Mouse (Mus musculus) skeletal muscle tissue, adult 2 months (tissue): ENCODE measurements around the gene Trio.

ENCODE experiments used
- DNase-seq: peaks from one replicate; pipeline ENCODE4 v3.0.0-alpha.2; 2012; ENCODE audit warnings: low read depth, low spot score

Gene Trio

DNA sequence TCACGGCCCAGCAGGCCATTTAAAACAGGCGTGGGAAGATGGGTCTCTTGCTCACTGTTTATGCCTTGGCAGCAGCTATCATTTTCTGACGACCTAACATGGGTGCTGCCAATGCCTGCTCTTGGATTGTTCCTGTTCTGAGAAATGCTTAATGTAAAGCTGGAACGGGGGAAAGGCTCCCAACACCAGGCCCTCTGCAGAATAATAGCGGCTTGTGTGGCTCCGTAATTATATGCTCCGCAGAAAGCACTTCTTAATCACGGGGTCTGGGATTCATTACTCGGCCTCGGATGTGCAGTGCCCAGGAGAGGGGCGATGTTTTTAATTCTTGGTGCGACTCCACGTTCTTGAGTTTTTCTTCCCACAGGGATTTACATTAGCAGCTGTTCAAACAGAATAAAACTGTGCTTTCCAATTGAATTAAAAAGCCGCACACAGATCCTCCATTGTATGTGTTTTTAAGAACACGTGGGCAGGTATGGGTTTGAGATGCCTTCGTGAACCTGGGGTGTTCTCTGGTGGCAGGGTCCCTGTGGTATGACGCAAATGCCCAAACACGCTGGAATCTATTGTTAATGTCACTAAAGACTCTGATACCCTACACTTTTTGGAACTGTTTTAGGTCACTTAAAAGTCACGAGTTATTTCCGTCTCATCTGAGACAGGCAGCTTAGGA lies 228.0 kb downstream of the Trio start:
- no peak for DNase-seq

DNA sequence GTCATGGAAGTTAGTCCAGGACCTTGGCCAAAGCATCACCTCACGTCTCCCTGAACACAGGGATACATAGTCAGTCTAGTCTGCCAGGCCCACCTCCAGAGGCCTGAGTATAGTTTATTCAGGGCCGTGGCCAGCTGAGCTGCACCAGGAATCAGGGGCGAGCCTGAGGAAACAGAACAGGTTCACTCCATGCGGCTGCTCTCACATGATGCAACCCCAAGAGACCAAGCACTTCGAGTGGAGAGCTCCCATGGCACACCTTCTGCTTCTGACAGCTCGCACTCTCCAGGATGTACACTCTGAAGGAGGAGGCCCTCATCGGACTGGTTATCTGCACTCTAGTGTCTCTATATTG lies 228.8 kb downstream of the Trio start:
- DNase-seq = no peak

DNA sequence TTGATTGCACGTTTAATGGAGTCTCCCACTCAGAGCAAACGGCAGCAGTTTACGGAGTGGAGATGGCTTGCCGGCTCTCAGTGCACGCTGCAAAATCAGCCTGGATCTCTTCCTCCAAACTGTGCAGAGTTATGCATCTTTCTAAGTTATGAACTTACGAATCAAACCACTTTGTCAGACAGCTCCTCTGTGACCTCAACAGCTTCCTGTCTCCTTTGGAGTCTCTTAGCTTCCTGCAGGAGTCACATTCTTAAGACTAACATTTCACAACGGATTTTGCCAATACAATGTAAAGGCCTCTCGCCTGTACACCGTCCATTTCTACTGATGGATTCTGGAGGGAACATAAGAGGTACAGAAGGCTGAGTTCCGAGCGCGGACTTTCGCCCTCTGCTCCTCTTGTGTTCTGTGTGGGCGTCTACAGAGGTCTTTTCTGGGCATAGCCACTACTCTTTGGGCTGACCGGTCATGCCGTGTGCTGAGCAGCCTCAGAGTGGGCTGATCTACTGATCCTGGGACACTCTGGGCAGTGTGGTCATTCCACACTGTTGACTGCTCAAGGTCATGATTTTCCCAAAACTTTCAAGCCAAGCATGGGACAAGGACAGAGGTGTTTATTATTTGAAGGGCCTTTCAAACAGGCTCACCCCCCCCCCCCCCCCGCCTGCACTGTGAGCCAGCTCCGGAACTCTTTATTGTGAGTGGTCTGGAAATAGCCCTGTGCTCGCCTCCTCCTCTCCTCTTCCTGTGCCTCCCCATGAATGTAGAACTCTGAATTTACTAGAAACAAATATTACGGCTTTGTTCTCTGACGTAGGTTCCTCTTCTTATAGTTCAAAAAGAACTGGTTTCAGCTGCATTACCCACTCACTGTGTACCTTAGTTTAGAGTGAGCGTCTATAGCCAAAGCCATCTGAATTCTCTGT lies 229.4 kb downstream of the Trio start:
- DNase-seq = no peak

DNA sequence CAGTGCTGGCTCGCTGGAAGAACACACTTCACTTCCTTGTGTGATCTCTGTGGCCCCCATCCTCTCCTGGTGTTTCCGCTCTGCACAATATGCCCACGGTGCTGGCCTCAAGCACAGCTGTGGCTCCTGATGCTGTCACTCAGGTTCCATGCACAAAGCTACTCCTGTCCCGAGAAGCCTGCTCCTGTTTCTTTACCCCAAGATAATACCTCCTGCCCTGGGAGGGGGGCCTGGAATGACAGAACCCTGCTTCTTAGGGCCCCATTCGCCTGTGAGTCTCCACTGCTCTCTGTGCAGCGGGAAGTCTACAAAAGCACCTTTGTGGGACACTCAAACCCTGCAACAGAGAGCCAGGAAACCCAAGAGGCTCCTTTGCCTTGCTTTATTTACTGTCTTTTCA lies 232.4 kb downstream of the Trio start:
- DNase-seq = no peak

DNA sequence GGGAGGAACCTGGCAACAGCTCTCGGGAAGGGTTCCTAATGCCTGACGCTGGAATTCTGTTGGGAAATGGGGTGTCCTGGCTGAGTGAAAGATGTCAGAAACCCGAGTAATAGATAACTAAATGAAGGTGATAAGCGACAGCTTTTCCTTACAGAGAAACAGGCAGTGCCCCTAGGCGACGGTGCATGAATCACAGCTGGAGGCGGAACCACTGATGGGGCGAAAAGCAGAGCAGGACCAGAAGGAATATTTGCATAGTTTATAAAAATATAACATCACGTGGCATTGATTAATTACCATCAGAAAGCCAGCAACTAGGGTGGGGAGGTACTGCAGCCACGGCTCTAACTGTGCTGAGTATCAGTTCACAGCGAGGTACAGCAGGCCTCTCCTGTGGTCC lies 233.2 kb downstream of the Trio start:
- DNase-seq = no peak

DNA sequence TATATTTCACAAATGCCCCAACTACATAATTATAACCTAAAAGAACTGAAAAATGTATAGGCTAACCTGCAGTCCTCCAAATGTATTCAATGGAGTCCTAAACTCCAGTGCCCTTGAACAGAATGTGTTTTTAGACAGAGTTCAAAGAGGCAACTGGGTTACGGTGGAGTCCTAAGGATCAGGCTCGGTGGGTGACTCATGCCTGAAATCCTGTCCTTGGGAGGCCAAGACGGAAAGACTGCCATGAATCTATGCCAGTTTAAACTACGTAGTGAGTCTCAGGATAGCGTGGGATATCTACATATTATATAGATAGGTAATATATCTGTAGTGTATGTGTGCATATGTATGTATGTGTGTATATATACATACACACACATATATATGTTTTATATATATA lies 234.5 kb downstream of the Trio start:
- no peak for DNase-seq

DNA sequence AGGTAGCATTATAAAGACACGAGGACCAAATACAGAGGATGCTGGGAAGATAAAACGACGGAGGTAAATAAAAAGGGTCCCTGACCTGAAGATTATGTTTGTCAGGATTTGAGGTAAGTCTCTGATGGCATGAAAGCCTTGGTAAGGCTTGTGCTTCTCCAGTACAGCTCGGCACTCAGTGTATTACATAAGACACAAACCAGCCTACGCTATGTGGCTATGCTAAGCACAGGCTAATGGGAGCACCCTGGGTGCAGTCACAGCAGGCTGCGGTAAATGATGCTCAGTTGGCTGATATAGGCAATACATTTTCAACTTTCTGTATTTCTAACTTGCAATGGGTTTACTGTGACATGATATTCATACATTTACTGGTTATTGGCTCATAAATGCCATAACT lies 234.9 kb downstream of the Trio start:
- no peak for DNase-seq

DNA sequence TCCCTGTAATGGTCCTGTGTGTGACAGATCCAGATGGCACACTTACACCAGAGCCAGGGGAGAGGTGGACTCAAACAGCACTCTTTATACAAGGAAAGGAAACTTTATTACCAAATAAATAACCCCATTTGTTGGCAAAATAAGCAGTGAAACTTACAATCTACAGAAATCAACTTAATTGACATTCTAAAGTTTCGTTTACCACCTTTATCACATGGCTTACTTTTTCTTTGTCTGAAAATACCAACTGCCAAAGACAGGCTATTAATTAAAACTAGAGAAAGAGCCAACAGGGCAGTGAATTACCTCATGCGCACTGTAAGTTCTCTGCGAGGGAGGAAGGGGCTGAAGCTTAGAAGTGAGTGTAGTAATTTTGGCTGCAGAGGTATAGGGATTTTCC lies 236.3 kb downstream of the Trio start:
- DNase-seq = no peak

DNA sequence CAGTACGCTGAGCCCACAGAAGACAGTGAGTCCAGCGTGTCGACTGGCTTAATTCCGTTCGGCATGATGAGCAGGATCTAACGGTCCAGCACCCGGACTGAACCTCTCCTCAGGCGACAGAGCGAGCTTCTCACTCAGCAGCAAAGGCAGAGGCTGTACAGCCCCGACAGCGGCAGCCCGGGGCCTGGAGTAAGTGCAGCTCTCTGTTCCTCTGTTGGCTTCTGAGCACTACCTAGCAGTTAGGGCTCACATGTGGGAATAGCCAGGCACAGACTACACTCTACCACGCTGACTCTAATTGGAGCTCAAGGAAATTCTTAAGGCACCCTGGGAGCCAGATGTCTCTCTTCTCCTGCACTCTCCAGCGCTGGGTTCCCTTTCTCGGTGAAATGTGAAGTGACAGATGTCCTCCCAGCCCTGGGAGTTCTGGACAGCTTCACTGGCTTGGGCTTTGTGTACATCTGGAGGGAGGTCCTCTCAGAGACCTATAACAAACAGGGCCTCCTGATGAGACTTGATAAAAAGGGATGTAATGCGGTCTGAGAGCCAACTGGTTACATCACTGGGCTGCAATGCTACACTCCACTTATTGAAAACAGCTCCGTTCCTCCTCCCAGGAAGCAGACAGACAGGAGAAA lies 237.4 kb downstream of the Trio start:
- DNase-seq = peak; percentile 38

DNA sequence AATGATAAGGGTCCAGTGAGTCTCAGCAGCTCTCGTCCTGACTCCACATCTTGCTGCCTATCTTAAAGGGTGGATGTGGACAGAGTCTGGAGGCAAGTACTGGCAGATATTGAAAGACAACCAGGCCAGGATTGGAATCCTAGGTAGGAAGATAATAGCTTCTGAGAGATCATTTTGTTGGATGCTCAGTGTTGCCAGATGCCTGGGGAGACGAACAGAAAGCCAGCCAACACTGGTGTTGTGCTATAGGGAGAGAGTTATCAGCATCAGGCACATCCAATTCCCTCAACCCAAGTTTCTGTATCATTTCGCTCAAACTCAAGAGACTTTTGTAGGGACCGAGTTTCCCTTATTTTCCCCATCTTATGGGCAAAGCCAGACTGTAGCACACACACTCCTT lies 238.5 kb downstream of the Trio start:
- DNase-seq = no peak

DNA sequence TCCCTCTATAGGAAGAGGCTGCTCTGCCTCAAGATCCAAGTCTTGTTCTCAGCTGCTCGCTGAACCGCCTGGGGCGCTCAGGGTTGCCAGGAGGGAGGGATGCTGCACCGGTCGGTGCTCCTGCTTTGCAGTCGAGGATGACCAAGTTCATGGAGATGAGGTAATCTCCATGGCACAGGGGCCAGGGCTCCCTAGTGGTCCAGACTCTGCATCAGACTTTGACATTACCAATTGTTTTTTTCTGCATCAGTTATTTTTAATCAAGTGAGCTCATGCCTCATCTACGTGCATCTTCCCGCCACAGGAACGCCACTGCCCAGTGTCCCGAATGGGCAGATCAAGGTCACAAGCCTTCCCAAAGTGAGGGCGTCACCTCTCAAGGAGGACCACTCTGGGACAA lies 239.2 kb downstream of the Trio start:
- DNase-seq = peak; percentile 44

DNA sequence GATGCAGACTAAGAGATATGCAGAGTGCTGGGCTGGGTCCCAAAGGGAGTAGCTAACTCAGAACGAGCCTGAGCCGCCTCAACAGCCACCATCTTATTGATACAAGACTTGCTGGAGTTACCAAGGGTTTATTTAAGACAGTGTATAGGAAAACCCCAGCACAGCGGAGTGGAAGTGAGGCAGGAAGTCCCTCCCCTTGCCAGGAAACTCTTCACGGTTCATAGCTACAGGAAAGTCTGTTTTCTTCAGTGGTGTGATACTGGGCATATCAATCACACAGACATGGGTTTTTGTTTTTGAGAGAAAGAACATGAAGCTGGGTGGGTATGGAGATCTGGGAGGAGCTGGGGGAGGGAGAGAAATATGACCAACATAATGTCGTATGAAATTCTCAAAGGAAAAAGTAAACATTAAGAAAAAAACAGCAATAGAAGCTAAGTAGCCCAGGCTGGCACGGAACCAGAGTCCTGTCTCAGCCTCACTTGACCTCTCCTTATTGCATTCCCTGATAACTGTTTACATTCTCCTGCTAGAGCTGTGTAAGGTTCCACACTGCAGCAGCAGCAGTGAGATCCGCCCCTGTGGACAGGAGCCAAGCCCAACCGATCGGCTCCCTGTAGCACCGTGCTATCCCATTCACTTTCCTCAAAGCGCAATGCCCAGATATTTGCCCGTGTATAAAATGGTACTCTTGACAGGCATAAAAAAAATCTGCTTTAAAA lies 240.2 kb downstream of the Trio start:
- DNase-seq = no peak

DNA sequence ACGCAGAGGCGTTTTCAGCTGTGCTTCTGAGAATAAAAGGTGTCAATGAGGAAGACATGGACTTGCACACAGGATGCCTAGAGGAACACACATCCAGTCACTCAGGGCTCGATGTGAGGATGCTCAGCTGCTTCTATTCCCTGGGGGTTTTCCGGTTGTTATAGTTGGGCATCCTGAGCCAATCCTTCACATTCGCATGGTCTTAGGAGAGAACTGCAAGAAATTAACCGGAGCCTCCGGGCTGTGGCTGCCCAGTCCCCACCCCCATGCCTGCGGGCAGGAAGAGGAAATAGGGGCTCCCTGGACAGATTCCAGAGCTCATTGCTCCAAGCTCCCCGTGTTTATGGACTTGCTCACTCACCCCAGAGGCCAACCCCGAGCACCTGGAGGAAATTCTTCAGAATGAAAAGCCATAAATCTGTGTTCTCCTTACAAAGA lies 241.5 kb downstream of the Trio start:
- no peak for DNase-seq

DNA sequence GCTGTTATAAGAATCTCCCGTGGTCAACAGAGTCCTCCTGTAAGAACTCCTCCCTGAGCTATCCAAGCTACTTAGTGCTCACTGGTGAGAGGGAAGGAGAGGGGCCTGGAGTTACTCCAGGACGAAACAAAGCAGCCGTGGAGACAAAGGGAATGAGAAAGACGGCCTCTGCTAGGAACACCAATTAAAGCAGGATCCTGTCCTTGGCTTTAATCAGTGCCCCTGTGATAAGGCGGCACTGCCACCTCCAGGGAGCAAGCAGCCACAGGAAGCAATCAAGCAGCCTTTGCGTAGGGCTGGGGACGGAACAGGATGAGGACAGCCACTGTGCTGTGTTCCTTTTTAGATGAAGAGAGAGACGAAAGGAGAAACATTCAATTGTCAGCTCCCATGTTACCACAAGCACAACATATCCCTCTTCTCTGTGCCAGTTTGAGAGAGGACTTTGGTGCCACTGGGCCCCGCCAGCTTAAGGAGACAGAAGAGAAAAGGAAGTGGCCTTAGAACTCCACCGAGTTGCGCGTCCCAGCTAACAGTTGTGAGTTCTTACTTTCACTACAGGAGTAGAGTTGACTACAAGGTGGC lies 242.0 kb downstream of the Trio start:
- no peak for DNase-seq

DNA sequence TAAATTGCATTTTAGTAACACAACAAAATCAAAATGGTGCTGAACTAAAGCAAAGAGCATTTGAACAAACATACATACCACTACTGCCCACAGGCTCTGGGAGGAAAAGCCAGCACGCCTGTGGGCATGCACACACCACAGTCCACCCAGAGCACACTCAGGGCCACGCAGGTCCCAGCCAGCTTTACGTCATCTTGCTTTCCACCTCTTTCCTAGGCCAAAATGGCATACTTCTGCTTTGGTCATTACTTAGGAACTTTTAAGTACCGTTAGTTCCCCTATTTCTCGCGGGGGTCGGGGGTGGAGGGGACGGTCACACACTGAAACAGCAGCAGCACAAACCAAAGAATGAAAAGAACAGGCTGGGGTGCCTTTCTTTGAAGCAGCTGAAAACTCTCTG lies 242.6 kb downstream of the Trio start:
- no peak for DNase-seq

DNA sequence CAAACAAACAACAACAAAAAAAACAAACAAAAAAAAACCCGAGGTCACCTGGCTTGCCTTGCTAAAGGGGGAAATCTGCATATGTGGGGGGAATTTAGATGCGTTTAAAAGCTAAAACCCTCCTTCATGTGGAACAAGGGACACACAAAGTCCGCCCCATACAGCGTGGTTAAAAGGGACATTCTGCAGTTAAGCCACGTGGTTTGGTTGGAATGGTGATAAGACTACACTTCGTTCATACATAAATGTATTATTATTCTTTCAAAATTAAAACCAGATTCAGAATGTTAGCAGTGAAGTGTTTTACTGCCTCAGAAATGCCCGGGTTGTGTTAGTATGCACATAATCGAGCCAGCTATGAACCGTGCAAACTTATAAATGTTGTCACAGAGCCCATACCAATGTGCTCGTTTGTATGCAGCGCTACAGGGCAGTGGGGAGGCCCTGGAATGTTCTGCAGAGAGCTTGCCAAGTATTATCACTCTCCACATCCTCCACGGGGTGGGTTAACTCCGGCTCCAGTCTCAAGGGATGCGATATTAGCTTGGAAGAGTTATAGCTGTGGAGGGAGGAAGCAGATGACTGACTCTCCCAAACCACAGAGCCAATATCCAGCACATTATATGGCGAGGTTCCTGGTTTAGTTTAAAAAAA lies 243.1 kb downstream of the Trio start:
- peak; percentile 64 for DNase-seq

DNA sequence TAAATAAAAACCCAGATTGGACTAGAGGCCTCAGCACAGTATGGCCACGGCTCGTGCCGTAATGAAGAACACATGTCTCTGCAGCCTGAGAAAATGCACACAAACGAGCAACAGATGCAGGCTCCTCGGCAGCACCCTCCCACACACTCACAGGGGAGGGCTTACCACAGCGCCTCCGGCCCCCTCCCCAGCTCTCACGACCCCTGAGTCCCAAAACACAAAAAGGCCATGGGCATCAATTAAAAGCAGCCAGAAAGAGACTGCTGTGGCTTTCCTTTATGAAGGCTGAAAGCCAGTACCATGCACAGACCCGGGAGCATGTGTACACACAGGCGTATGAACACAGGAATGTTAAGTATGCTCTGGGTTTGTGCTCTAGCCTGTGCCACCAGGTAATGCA lies 245.8 kb downstream of the Trio start:
- DNase-seq = no peak

DNA sequence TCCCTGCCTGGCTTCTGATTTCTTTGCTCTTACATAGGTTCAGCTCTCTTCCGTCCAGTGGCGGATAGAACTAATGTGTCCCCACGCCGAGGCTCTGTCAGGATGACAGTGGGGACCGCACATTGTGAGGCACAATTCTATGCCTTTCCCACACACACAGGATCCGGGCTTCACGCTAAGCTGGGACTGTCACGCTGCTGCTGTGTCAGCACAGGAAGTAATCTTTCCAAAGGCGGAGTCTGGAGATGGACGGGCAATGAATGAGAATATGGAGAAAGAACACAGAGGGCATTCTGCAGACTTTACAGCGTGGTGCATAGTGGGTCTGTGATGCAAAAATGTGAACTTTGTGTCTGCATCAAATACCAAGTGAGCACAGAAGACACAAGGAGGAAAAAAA lies 246.2 kb downstream of the Trio start:
- DNase-seq = no peak

DNA sequence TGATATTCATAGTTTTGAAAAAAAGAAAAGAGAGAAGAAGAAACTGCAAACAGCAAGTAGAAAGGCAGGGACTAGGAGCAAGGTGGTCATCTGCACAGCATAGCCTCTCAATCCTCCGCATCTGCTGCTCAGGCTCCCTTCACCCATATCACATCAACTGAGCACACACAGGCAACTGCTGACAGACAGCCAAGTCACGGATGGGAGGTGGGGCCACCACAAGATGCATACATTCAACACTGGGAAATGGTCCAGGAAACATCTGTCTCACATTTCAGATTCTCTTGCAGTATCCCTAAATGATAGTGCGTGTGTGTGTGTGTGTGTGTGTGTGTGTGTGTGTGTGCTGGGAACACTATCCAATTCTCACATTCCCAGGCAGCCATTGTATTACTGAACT lies 247.4 kb downstream of the Trio start:
- no peak for DNase-seq

DNA sequence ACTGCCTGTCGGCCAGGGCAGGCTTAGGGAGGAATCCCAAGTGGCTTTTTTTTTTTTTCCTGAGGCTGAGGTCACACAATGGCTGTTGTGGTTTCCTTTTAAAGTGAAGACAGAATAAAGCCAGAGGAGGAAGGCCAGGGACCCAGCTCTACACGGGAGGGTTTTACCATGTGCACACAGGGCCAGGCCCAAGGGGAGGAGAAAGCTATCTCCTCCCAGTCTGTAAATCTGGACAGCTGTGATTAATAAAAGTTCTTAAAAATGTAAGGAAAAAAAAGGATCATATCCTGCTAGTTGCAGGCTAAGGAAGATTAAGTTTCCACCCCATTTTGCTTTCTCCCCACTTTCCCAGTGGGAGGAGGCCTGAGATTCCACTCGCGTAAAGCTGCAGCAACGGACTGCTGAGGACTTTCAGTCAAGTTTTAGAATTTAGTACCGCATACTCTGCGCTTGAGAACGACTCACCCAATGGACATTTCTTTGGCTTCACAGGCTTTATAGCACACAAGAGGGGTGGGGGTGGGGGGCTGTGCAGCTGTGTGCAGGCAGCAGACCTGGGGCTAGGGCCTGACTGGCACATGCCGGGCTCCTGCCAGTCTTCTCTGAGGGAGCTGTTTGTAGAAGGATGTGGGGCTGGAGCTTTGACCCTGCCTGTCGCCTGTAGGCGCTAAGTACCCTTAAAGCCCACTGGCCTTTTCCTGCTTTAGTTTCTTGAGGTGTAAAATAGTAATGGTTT lies 248.0 kb downstream of the Trio start:
- DNase-seq = no peak
